Mouse (Mus musculus) liver, embryonic 12.5 days (tissue): ENCODE data around the gene Kalrn. TPM values are rescaled to one million over a fixed set of nuclear protein-coding genes. Genes with fewer than 3 reads are reported as not detected.

Experiments
- ATAC-seq: fragments of 200-750 bp; cut with Nextera tagmentation; 2 replicates; pipeline ENCODE4 v1.8.0; 2017; ENCODE audit warnings: moderate number of reproducible peaks, mild to moderate bottlenecking, moderate library complexity
- H3K27ac ChIP-seq: fragments of 300-500 bp; sonication (generic); 2 replicates; pipeline ENCODE4 v1.5.1; 2016; ENCODE audit warnings: mild to moderate bottlenecking
- H3K27me3 ChIP-seq: fragments of 300-500 bp; sonication (generic); replicated peaks from 2 replicates; pipeline ENCODE4 v1.6.1; 2016; ENCODE audit warnings: mild to moderate bottlenecking, moderate library complexity
- H3K36me3 ChIP-seq: fragments of 300-500 bp; sonication (generic); 2 replicates; pipeline ENCODE4 v1.6.1; 2016; ENCODE audit warnings: mild to moderate bottlenecking, moderate library complexity
- H3K4me1 ChIP-seq: fragments of 300-500 bp; sonication (generic); 2 replicates; pipeline ENCODE4 v1.6.1; 2016
- H3K4me2 ChIP-seq: fragments of 300-500 bp; sonication (generic); 2 replicates; pipeline ENCODE4 v1.6.1; 2016; ENCODE audit warnings: mild to moderate bottlenecking, moderate library complexity
- H3K4me3 ChIP-seq: fragments of 300-500 bp; sonication (generic); 2 replicates; pipeline ENCODE4 v1.5.1; 2016; ENCODE audit warnings: mild to moderate bottlenecking, moderate library complexity
- H3K9ac ChIP-seq: fragments of 300-500 bp; sonication (generic); 2 replicates; pipeline ENCODE4 v1.6.1; 2016; ENCODE audit warnings: mild to moderate bottlenecking, moderate library complexity
- H3K9me3 ChIP-seq: fragments of 300-500 bp; sonication (generic); replicated peaks from 2 replicates; pipeline ENCODE4 v1.6.1; 2016; ENCODE audit warnings: mild to moderate bottlenecking, moderate library complexity
- WGBS: fragments of 180-500 bp; shearing (Covaris S2); methylation state at CpG from one replicate; pipeline ENCODE4 v1.1.7; 2016; ENCODE audit not compliant: insufficient replicate concordance; 5-methylcytosine and 5-hydroxymethylcytosine counted together
- polyA plus RNA-seq: library from polyadenylated mRNA; unstranded; fragments of >200 nt; fragmentation: Nextera tagmentation; extraction: Ambion mirVana; gene quantifications from 2 replicates; pipeline ENCODE4 v1.2.1, GENCODE M21; 2016

The Kalrn gene
- polyA plus RNA-seq, 1 experiment from 2014 or later: 18.6 TPM

DNA sequence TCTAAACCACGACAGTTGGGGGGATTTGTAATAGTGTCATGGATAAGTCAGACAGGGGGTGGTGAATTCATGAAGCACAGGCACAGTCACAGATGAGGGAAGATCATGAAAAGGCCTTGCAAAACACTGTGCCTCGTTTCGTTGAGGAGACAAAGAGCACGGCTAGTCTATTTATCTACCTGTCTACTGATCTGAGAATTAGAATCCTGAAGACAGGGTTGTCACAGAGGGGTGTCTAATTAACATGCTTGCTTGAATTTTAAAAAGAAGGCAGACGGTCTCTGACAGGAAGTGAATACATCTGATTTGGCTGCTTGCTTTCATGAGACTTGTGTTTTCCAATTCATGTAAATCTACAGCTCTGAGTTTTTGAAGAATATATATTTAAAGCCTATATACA is 52.3 kb downstream of the Kalrn start:
- Histone ChIP-seq H3K27me3 (no peaks in the 10 kb centered on the region), H3K4me2 (no peak overlapping the region), H3K27ac (no peak overlapping the region)

DNA sequence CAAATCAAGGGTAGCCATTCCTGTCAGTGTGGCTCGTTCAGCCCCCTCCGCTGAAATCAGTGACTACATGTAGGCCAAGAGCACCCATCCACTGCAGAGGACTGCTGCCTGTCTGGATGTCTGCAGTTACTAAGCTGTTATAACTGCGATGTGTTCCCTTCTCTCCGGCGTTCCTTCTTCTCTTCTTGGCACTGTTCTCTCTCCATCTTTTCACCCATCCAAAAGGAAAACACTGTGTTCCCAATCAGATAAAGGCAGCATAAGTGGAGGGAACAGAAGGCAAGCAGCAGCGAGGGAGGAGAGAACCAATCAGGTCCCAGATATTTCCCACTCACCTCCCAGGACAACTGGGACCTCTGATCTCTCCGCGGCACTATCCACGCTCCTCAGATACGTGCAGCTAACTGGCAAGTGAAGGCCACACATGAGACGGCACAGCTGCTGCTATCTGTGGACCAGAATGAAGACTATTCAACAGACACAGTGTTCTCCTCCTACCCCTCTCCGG is 56.4 kb downstream of the Kalrn start:
- Histone ChIP-seq H3K9ac (no peak overlapping the region), H3K4me2 (no peak overlapping the region), H3K4me1 (no peaks in the 10 kb centered on the region), H3K27ac (no peak overlapping the region), H3K36me3 (no peaks in the 10 kb centered on the region), H3K4me3 (no peak overlapping the region), H3K9me3 (no peaks in the 10 kb centered on the region), H3K27me3 (no peaks in the 10 kb centered on the region)
- WGBS: 76% methylated on average over 12 of the region's 12 CpGs
- no peak for ATAC-seq

More for the DNA sequence above, 52.3 kb downstream of the Kalrn start:
- H3K36me3 ChIP-seq: no peaks in the 10 kb centered on the region
- ATAC-seq: no peak
- no peak overlapping the region for H3K4me3 ChIP-seq
- no peaks in the 10 kb centered on the region for H3K9me3 ChIP-seq
- H3K4me1 ChIP-seq: no peaks in the 10 kb centered on the region
- WGBS: 49% methylated on average over 5 of the region's 5 CpGs
- H3K9ac ChIP-seq: no peak overlapping the region

DNA sequence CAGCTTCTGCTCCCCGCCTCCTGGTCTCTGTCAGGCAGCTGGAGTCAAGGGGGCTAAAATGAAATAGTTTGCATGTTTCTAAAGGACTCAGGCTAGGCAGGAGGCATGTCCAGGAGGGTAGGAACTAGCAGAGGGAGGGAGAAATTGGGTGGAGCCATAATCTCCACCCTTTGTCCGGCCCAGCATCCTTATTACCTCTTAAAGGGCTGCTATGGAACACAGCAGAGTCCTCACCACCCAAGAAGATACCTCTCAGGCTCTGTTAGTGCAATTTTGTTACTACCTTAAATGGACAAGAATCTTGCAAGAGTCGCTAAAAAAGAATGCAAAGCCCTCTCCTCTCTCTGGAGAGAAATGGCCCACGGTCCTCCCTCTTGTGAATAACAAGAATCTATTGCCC is 57.8 kb downstream of the Kalrn start:
- no peak overlapping the region for H3K9ac ChIP-seq
- no peaks in the 10 kb centered on the region for H3K36me3 ChIP-seq
- no peaks in the 10 kb centered on the region for H3K4me1 ChIP-seq
- H3K9me3 ChIP-seq: no peaks in the 10 kb centered on the region
- no peaks in the 10 kb centered on the region for H3K27me3 ChIP-seq
- no peak overlapping the region for H3K4me3 ChIP-seq
- no peak overlapping the region for H3K27ac ChIP-seq
- no peak overlapping the region for H3K4me2 ChIP-seq
- ATAC-seq: no peak
- WGBS: 64% methylated on average over 4 of the region's 4 CpGs

DNA sequence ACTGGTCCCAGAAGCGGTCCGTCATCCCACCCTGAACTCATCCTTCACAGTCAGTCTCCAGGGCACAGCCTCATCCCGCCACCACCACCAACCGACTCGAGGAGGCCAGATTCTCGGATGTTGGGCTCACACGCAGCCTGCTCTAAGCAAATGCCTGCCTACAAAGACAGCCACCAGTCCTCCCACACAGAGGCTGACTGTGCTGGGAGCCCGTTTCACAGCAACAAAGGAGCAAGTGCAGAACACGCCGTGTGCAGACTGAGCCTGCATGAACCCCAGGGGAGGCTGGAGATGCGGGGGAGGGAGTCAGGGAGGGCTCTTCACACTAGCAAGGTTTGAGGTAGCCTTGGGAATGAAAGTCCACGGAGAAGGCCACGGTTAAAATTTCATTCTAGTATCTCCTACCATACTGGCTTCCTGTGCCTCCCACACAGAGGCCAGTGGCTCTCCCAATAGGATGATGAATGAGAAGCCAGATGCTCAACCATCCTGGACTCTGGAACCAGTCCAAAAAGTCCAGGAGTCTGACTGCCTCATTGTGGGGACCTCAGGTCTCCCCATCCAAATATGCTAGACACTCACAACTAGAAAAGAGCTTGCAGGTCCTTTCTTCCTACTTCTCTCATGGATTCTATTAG is 59.3 kb downstream of the Kalrn start:
- H3K9me3 ChIP-seq: no peaks in the 10 kb centered on the region
- H3K27me3 ChIP-seq: no peaks in the 10 kb centered on the region
- 55% methylated on average over 13 of the region's 13 CpGs for WGBS
- H3K4me1 ChIP-seq: no peaks in the 10 kb centered on the region
- H3K36me3 ChIP-seq: no peaks in the 10 kb centered on the region
- no peak overlapping the region for H3K4me3 ChIP-seq
- no peak overlapping the region for H3K27ac ChIP-seq
- H3K9ac ChIP-seq: no peak overlapping the region
- ATAC-seq: no peak
- no peak overlapping the region for H3K4me2 ChIP-seq

DNA sequence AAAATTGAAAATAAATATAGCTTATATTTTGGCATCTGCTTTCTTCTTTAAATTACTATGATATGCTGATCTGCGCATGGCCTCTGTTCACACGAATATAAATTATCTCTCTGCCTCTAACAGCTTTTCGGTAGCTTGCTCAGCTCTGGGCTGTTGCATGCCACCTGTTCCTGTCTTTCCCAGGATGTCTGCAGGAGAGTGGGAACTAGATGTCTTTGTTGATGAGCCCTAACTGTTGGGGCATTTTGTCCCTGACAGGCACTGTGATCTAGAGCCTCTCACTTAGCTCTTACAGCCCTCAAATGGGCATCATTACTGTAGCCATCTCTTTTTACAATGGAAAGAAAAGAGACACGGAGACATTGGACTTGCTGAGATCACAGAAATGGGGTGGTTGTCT is 61.0 kb downstream of the Kalrn start:
- Histone ChIP-seq H3K36me3 (no peaks in the 10 kb centered on the region), H3K27me3 (no peaks in the 10 kb centered on the region), H3K27ac (no peak overlapping the region), H3K4me3 (no peak overlapping the region), H3K4me1 (0 out of 2 replicates have a peak, but pooled peaks cover 4% of the 10 kb centered on the region), H3K9me3 (no peaks in the 10 kb centered on the region), H3K9ac (no peak overlapping the region), H3K4me2 (no peak overlapping the region)
- WGBS: 75% methylated on average over 4 of the region's 4 CpGs
- no peak for ATAC-seq

DNA sequence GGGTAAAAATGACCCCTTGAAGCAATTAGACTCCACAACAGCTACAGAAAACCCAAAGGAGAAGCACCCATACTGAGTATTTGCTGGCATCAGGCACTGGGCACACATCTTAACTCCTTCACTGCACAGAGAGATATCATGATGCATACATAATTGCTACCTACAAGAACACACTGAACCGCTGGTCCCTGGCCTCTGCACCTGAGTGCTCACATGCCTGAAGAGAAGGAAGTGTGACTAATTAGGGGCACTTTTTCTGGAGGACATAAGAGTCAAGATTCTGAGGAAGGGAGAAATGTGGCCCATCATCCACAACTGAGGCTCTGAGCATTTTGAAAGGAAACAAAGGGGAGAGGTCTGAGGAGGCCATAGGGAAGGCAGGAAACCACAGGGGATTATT is 65.2 kb downstream of the Kalrn start:
- Histone ChIP-seq H3K4me3 (no peak overlapping the region), H3K9ac (no peak overlapping the region), H3K9me3 (no peaks in the 10 kb centered on the region), H3K27me3 (no peaks in the 10 kb centered on the region), H3K4me1 (0 out of 2 replicates have a peak, but pooled peaks cover 4% of the 10 kb centered on the region), H3K27ac (no peak overlapping the region), H3K4me2 (no peak overlapping the region), H3K36me3 (no peaks in the 10 kb centered on the region)
- WGBS: 40% methylated on average over 1 of the region's 1 CpGs
- ATAC-seq: no peak

DNA sequence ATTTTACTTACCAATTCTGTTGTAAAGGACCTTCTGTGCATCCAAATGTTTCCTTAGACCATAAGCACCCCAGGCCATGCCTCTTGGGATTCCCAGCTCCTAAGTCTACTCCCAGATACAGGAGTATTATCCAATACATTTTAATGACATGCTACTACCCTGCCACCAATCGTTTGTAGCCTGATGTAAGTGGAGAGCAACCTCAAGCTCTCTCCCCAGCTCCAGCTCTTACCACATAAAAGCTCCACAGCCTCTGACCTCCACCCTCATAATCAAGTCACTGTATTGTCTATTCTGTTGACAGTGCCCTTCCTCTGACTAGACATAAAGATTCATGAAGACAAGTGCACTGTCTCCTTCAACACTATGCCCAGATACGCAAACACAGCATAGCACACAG is 67.3 kb downstream of the Kalrn start:
- Histone ChIP-seq H3K27ac (no peak overlapping the region), H3K36me3 (no peaks in the 10 kb centered on the region), H3K4me1 (0 out of 2 replicates have a peak, but pooled peaks cover 4% of the 10 kb centered on the region), H3K9me3 (no peaks in the 10 kb centered on the region), H3K4me3 (no peak overlapping the region), H3K4me2 (no peak overlapping the region), H3K9ac (no peak overlapping the region), H3K27me3 (no peaks in the 10 kb centered on the region)
- no peak for ATAC-seq
- WGBS: 60% methylated on average over 2 of the region's 2 CpGs

DNA sequence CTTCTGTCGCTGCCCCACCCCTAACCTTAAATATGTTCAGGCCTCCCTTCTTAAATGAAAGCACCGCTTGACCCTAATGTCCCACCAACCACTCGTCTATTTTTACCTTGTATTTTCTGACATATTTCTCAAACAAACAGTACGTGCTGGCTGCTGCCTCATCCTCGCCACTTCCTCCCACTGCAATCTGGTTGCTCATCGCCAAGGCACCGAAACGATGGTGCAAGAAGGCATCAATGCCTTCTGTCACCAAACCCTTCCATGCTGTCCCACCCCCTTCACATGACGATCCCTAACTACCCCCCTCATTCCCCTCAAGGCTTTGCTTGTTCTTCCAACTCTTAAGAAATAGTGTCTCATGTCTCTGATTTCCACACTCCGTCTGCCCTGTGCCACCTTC is 69.1 kb downstream of the Kalrn start:
- Histone ChIP-seq H3K9ac (no peak overlapping the region), H3K27me3 (no peaks in the 10 kb centered on the region), H3K4me2 (no peak overlapping the region), H3K27ac (no peak overlapping the region), H3K4me3 (no peak overlapping the region), H3K36me3 (no peaks in the 10 kb centered on the region), H3K4me1 (0 out of 2 replicates have a peak, but pooled peaks cover 4% of the 10 kb centered on the region), H3K9me3 (no peaks in the 10 kb centered on the region)
- ATAC-seq: no peak
- 67% methylated on average over 10 of the region's 10 CpGs for WGBS

DNA sequence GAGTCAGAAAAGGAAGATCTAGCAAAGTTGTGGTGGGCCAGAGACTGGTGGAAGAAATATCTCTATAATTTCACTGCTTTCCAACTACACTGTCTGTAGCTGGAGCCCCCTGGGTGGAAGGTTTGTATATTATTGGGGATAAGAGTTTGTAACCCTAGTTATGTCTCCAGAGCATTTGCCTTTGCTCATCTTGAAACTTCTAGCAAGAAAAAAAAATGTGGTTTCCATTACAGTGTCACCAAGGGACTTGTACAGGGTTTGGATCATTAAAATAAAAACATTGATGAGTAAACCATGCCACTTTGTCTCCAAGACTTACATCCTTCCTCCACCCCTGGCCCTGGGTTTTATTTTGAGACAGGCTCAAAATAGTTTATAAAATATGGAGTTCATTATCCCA is 71.2 kb downstream of the Kalrn start:
- H3K4me3 ChIP-seq: no peak overlapping the region
- no peaks in the 10 kb centered on the region for H3K27me3 ChIP-seq
- ATAC-seq: no peak
- H3K4me2 ChIP-seq: no peak overlapping the region
- H3K4me1 ChIP-seq: no peaks in the 10 kb centered on the region
- H3K36me3 ChIP-seq: no peaks in the 10 kb centered on the region
- no peak overlapping the region for H3K27ac ChIP-seq
- H3K9ac ChIP-seq: no peak overlapping the region
- no peaks in the 10 kb centered on the region for H3K9me3 ChIP-seq

DNA sequence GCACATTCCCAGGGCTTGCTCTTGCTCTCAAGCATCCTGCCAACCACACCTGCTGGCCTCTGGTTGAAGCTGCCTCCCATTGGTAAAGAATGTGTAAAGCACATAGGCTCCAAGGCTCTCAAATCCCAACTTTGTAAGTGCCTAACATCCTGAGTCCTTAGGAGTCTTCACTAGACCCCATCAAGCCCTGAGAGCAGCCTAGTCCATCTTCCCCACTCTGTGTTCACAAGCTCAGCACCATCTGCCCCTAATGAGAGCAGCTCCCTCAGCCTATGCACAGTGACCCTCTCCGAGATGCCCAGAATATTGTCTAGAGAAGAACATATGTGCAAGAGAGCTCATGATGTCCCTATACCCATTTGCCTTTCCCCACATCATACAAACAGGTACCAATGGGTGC is 78.6 kb downstream of the Kalrn start:
- no peak for ATAC-seq
- H3K9ac ChIP-seq: no peak overlapping the region
- WGBS: 43% methylated on average over 1 of the region's 1 CpGs
- no peaks in the 10 kb centered on the region for H3K4me1 ChIP-seq
- no peaks in the 10 kb centered on the region for H3K9me3 ChIP-seq
- H3K36me3 ChIP-seq: no peaks in the 10 kb centered on the region
- H3K4me3 ChIP-seq: no peak overlapping the region
- H3K27ac ChIP-seq: no peak overlapping the region
- no peak overlapping the region for H3K4me2 ChIP-seq
- no peaks in the 10 kb centered on the region for H3K27me3 ChIP-seq

DNA sequence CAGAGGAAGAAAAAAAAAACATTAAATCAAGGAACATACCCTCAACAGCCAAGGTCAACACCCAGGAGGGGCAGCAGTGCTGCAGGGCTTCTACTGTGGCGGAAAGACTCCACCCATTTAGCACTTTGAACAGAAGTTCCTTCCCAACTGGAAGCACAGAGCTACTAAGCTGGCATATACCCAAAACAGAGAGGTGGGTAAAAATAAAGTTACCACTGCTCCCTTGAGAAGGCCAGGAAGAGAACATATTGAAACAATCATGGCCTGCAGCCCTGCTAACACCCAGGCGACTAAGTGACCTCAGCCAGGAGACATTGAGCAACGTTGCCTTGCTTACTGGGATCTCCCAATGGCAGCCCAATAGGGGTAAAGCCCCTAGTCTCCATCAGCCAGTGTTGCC is 79.4 kb downstream of the Kalrn start:
- H3K27ac ChIP-seq: no peak overlapping the region
- WGBS: 65% methylated on average over 3 of the region's 3 CpGs
- no peaks in the 10 kb centered on the region for H3K27me3 ChIP-seq
- H3K4me1 ChIP-seq: no peaks in the 10 kb centered on the region
- H3K9me3 ChIP-seq: no peaks in the 10 kb centered on the region
- H3K4me3 ChIP-seq: no peak overlapping the region
- H3K36me3 ChIP-seq: no peaks in the 10 kb centered on the region
- no peak overlapping the region for H3K9ac ChIP-seq
- no peak overlapping the region for H3K4me2 ChIP-seq
- ATAC-seq: no peak

DNA sequence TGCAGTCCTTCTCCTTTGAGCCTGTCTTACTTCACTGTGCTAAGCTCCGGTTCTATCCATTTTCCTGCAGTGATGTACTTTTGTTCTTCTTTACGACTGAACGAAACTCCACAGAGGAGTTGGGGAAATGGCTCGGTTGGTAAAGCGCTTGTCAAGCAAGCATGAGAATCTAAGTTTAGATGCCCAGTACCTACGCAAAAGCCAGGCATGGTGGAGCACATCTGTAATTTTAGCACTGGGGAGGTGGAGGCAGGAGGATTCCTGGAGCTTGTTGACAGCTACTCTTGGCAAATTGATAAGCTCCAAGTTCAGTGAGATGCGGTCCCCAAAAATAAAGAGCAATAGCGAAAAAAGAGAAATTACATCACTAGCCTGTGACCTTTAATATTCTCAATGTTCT is 82.1 kb downstream of the Kalrn start:
- no peak overlapping the region for H3K4me2 ChIP-seq
- H3K36me3 ChIP-seq: no peaks in the 10 kb centered on the region
- no peaks in the 10 kb centered on the region for H3K4me1 ChIP-seq
- H3K9ac ChIP-seq: no peak overlapping the region
- 75% methylated on average over 8 of the region's 8 CpGs for WGBS
- H3K4me3 ChIP-seq: no peak overlapping the region
- no peak for ATAC-seq
- H3K9me3 ChIP-seq: no peaks in the 10 kb centered on the region
- no peak overlapping the region for H3K27ac ChIP-seq
- no peaks in the 10 kb centered on the region for H3K27me3 ChIP-seq

DNA sequence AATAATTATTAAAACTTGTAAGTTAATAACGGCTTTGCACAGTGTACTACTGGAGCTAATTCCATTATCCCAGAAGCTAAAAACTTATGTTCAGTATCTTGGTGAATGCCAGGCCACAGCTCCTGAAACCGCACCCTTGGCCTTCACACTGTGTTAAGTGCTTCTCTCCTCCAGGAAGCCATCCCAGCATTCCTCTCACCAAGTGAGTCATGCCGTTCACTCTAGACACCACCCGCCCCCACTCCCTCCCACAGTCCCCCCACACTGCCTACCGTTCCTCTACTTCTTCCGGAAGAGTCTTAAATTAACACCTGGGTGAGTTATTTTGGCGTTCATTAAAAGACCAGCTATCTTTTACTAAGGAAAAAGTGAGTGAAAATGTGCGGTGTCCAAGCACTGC is 82.8 kb downstream of the Kalrn start:
- no peak overlapping the region for H3K27ac ChIP-seq
- no peak for ATAC-seq
- WGBS: 40% methylated on average over 8 of the region's 8 CpGs

More for the DNA sequence above, 82.8 kb downstream of the Kalrn start:
- Histone ChIP-seq H3K4me2 (no peak overlapping the region), H3K27me3 (no peaks in the 10 kb centered on the region), H3K4me1 (no peaks in the 10 kb centered on the region), H3K4me3 (no peak overlapping the region), H3K9ac (no peak overlapping the region), H3K36me3 (no peaks in the 10 kb centered on the region), H3K9me3 (no peaks in the 10 kb centered on the region)
